Mouse (Mus musculus) adrenal gland, postnatal 10 days (tissue): ENCODE measurements at regions not wholly inside any gene's neighbourhood (a gene's known extent, or its start where the extent isn't known, plus 50 kb on each side); places are given as distances from the start of the nearest gene placed in this dataset.
A peak's percentile ranks its signal among the peaks of the same experiment; 100 is the strongest.

Experiments
- DNase-seq: peaks from one replicate; pipeline ENCODE4 v3.0.0; 2021; ENCODE audit warnings: mixed read lengths

- no peak for DNase-seq
These were observed 80.0 kb downstream of the Efnb1 start for GRCm38 (mm10) chrX:99215931-99216330.

GRCm38 (mm10) chrX:99215111-99215510 lies 79.2 kb downstream of the Efnb1 start:
- no peak for DNase-seq

DNA sequence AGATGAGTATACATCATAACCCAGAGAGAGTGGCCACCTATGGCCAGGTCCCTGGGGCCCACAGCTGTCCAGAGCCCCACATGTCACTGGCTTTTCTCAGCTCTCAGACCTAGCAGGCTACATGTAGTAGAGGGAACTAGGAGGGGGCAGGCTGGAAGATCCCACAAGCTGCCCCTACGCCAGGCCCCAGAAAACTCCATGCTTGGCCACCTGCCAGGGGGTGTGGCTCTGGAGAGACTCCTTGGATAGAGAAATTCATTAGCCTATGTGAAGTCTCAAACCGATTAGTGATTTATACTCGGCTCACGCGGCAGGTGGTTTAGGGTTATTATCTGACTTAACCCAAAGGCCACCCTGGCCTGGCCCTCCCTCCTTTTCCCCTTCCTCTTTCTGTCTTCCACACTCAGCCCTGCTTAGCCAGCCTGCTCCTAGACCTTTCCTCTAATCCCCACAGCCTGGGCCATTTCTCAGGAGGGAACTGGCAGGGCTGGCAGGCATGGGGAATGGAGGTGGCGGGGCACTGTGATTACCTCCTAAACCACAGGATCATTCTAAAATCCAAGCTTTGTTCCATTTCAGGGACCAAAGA lies 77.7 kb downstream of the Efnb1 start:
- DNase-seq = no peak

DNA sequence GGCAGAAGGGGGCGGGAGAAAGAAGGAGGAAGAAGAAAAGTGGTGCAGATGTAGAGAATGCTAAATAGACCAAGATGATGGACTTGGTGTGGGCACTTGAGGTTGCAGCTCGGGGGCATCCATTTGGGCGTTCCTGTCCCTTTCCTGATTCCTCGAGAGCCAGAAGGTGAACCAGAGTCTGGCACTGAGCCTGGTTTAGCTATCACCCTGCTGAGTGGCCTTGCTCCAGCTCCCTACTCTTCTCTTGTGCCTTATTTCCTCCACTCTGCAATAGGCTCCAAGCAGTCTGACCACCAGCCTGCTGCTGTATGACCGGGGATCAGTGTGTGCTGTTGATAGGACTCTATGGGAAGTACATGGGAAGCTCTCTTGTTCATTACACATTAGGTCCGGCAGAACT lies 68.1 kb downstream of the Efnb1 start:
- no peak for DNase-seq

GRCm38 (mm10) chrX:99201081-99201480 lies 65.2 kb downstream of the Efnb1 start:
- no peak for DNase-seq

GRCm38 (mm10) chrX:99199669-99200068 lies 63.7 kb downstream of the Efnb1 start:
- DNase-seq = no peak

GRCm38 (mm10) chrX:99198961-99199631 lies 63.2 kb downstream of the Efnb1 start:
- DNase-seq = peak; percentile 64
